Mouse (Mus musculus): ENCODE data around the gene Ranbp3l. TPM values are rescaled to one million over a fixed set of nuclear protein-coding genes. Genes with fewer than 3 reads are reported as not detected.

Ranbp3l gene
- polyA plus RNA-seq, 1 experiment from 2014 or later = 6.8 TPM

- WGBS = 58% methylated on average over 5 of the region's 5 CpGs
- DNase-seq (ENCODE audit: low spot score) (no peak), ATAC-seq (ENCODE audit: low read depth) (no peak)
- Histone ChIP-seq H3K9me3 (ENCODE audit: control insufficient read depth, low read length) (no peaks in the 10 kb centered on the region), H3K9ac (ENCODE audit: low read depth, low read length) (no peak overlapping the region), H3K27ac (replicated peaks; ENCODE audit: low read depth, low read length) (no peak overlapping the region), H3K27me3 (replicated peaks; ENCODE audit: control insufficient read depth, insufficient read depth, low read length) (no peaks in the 10 kb centered on the region), H3K4me2 (ENCODE audit: low read depth, low read length) (no peak overlapping the region), H3K36me3 (ENCODE audit: control insufficient read depth, insufficient read depth, low read length) (peaks cover 84% of the 10 kb centered on the region), H3K4me1 (ENCODE audit: control insufficient read depth, insufficient read depth, low read length) (no peaks in the 10 kb centered on the region), H3K4me3 (ENCODE audit: low read depth, low read length) (no peak overlapping the region)
These were observed 146.8 kb downstream of the Ranbp3l start for GRCm38 (mm10) chr15:9114599-9114998.

Other genes starting within 250 kb of the Ranbp3l start
- gene Nadk2, start 103.3 kb downstream of the Ranbp3l start, polyA plus RNA-seq (2014; fragmentation: Nextera tagmentation; extraction: Ambion mirVana) = 26.6 and 29.7 TPM in 2 replicates
- 4.3 and 6.2 TPM in 2 replicates for gene Lmbrd2, start 172.6 kb downstream of the Ranbp3l start, polyA plus RNA-seq (2014; fragmentation: Nextera tagmentation; extraction: Ambion mirVana)
- 76.9 and 89.2 TPM in 2 replicates for gene Skp2, start 187.5 kb downstream of the Ranbp3l start, polyA plus RNA-seq (2014; fragmentation: Nextera tagmentation; extraction: Ambion mirVana)

All from embryonic facial prominence, embryonic 14.5 days (tissue).